Mouse (Mus musculus): ENCODE measurements around the gene Lypd8.

Lypd8 gene

GRCm38 (mm10) chr11:58399985-58400645, 21.3 kb downstream of the Lypd8 start:
- DNase-seq: no peak

- DNase-seq: no peak
Measured at GRCm38 (mm10) chr11:58400655-58401054, 21.8 kb downstream of the Lypd8 start.

DNA sequence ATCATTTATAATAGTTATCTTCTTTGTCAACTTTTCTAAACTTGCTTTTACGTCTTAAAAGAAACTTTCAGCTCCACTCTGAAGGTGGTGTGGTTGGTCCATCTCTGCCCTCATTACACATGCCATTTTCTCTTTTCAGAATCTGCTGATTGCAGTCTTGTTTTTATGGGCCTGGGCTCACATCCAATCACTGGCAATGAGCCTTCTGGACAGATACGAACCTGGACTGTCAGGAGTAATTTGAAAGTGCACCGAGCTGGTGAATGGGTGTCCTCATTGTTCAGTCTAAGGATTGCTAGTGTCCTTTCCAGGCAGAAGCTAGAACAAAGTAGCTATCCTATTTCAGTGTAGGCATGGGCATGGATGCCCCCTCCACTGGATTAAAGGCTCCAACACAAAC, 29.2 kb downstream of the Lypd8 start:
- DNase-seq: no peak

GRCm38 (mm10) chr11:58418336-58418735, 39.5 kb downstream of the Lypd8 start:
- DNase-seq: no peak

DNA sequence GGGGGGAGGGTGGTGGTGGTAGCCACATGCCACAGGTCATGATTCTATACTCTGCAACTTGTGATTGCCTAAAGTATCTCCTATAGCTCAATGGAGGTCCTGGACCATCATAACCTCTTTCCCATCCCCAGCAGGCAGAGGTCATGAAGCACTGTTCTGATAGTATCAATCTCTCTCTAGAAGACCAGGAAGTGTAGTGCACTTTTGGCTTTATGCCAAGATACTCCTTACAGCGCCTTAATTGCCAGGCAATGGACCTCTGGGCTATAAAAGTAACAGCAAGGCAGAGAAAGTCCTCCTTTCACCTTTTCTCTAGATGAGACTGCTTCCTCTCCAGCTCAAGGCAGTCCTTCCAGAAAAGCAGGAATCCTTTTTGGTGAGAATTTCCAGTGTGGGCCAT, 42.0 kb downstream of the Lypd8 start, which contains the start of gene 1810065E05Rik:
Gene 1810065E05Rik (plus strand): TSS at position 297 of the 400 bp plus-strand sequence.
- DNase-seq: no peak

- no peak for DNase-seq
Measured at GRCm38 (mm10) chr11:58432259-58432658, 53.4 kb downstream of the Lypd8 start, which contains the start of gene Gm12253. Gene Gm12253, plus strand, starts transcription at chr11:58432559.

- no peak for DNase-seq
Measured at GRCm38 (mm10) chr11:58437866-58438265, 59.0 kb downstream of the Lypd8 start.
